ENCODE assay signal across 18 mouse cellular contexts in genomic region chr3:104372374-104372773, GRCm38 (mm10).
A peak's percentile ranks its signal among the peaks of the same experiment; 100 is the strongest.
DNase-seq lines count a peak whose midpoint lies in the region; ATAC-seq and TF ChIP-seq lines count a peak whose summit lies in the region.
"Had no signal": no experiment of that assay in that cellular context is flagged by ENCODE, and none has a peak within 500 bp of the region (broad histone marks: within the 10 kb centered on the region; RNA-seq: fewer than 3 reads in every experiment).

No protein-coding gene starts in this region.

- H3K27ac ChIP-seq in heart, adult 2 months = peak overlapping the region; percentile 75
- H3K27ac ChIP-seq in heart, embryonic 11.5 days (ENCODE audit: low read depth, low read length) = peak overlapping the region; percentile 77
- H3K27ac ChIP-seq: macrophage; neural tube, embryonic 15.5 days; stomach, postnatal 0 days had no signal

- intact Hi-C loops in heart, adult 2 months (cut with DNase I) = loop anchor here (2.0 to 5.0 kb wide), 2 partner anchors 52 to 150 kb away; partner anchors contain the start of gene Magi3
- intact Hi-C loops in gastrocnemius, postnatal 14 days (cut with DNase I; ENCODE audit: low total_unique reads) = no loop called here

- H3K4me3 ChIP-seq in heart, adult 2 months = no peak overlapping the region
- H3K4me3 ChIP-seq in heart, embryonic 11.5 days (ENCODE audit: low read depth, low read length) = no peak overlapping the region
- H3K4me3 ChIP-seq: neural tube, embryonic 15.5 days had no signal

- no peak for TF ChIP-seq CTCF in heart, adult 2 months (IDR thresholded peaks at IDR 0.05)

- H3K36me3 ChIP-seq in heart, adult 2 months (ENCODE audit: control insufficient read depth, insufficient read depth, low read length) = no peaks in the 10 kb centered on the region
- H3K36me3 ChIP-seq in heart, embryonic 11.5 days (ENCODE audit: control insufficient read depth, insufficient read depth, low read length) = no peaks in the 10 kb centered on the region
- H3K36me3 ChIP-seq: neural tube, embryonic 15.5 days had no signal

- 62% methylated on average over 2 of the region's 2 CpGs for WGBS in heart, adult 2 months
- 27% methylated on average over 2 of the region's 2 CpGs for WGBS in heart, embryonic 11.5 days (ENCODE audit: insufficient replicate concordance)

- DNase-seq in heart, adult 2 months = peak in 1 of 2 experiments; percentile 46
- DNase-seq in heart, postnatal 4 days = peak; percentile 54
- DNase-seq in lung, postnatal 14 days = peak; percentile 44
- DNase-seq in gastrocnemius, postnatal 14 days = no peak
- DNase-seq in cerebellum, adult 9-10 months = no peak
- no peak for DNase-seq in neural tube, embryonic 10.5 days (ENCODE audit: extremely low spot score, low spot score)
- DNase-seq: adrenal gland, postnatal 36 days; cerebellum, adult 8-10 months; gastrocnemius, postnatal 36 days; kidney, postnatal 10 days; layer of hippocampus, adult 9-11 months; liver; thymus, postnatal 14 days had no signal

- no peak overlapping the region for H3K9ac ChIP-seq in heart, adult 2 months (ENCODE audit: low read depth, low read length)
- H3K9ac ChIP-seq in heart, embryonic 11.5 days (ENCODE audit: low read depth, low read length) = no peak overlapping the region
- H3K9ac ChIP-seq: neural tube, embryonic 15.5 days had no signal

- no peak for ATAC-seq in heart, embryonic 11.5 days (replicated peaks; ENCODE audit: insufficient number of reproducible peaks, low FRiP score, low TSS enrichment)

- no peaks in the 10 kb centered on the region for H3K79me2 ChIP-seq in heart, adult 2 months (replicated peaks; ENCODE audit: control insufficient read depth, insufficient read depth, low read length)

- H3K27me3 ChIP-seq in heart, adult 2 months (ENCODE audit: control insufficient read depth, insufficient read depth, low read length) = no peaks in the 10 kb centered on the region
- no peaks in the 10 kb centered on the region for H3K27me3 ChIP-seq in heart, embryonic 11.5 days (ENCODE audit: control insufficient read depth, insufficient read depth, low read length)
- H3K27me3 ChIP-seq: neural tube, embryonic 15.5 days had no signal

- peaks cover 3% of the 10 kb centered on the region; the same call in 1 of the 2 replicates for H3K4me1 ChIP-seq in heart, adult 2 months (ENCODE audit: control insufficient read depth, insufficient read depth, low read length)
- H3K4me1 ChIP-seq in heart, embryonic 11.5 days (ENCODE audit: control insufficient read depth, insufficient read depth, low read length) = peaks cover 19% of the 10 kb centered on the region

- no peak overlapping the region; the same call in 1 of the 2 replicates for H3K4me2 ChIP-seq in heart, embryonic 11.5 days
- H3K4me2 ChIP-seq: midbrain, embryonic 11.5 days; neural tube, embryonic 15.5 days had no signal

- H3K9me3 ChIP-seq in heart, embryonic 11.5 days (replicated peaks; ENCODE audit: control insufficient read depth, low read length) = no peaks in the 10 kb centered on the region
- H3K9me3 ChIP-seq: neural tube, embryonic 15.5 days had no signal

- TF ChIP-seq POLR2A in heart, adult 2 months (IDR thresholded peaks at IDR 0.05; ENCODE audit: insufficient read depth, low read depth, low read length) = no peak

- 0 out of 2 replicates have a peak, but pooled peaks have one; percentile 53 for TF ChIP-seq EP300 in heart, adult 2 months (IDR thresholded peaks at IDR 0.05; ENCODE audit: insufficient read depth, low read depth, low read length)

Comparison
In these comparisons a context has a peak if more than half of its experiments do, and no peak if none do; other contexts are left out.
1. DNase-seq: peak in heart, postnatal 4 days (single experiment) and lung, postnatal 14 days (single experiment); none in gastrocnemius, postnatal 14 days (single experiment), cerebellum, adult 9-10 months (single experiment) and neural tube, embryonic 10.5 days (single experiment).